Mouse (Mus musculus) kidney, embryonic 14.5 days (tissue): Measurements from ENCODE around the gene Arl14. TPM values are rescaled to one million over a fixed set of nuclear protein-coding genes. Genes with fewer than 3 reads are reported as not detected.

Source experiments
- polyA plus RNA-seq: library from polyadenylated mRNA; unstranded; fragments of >200 nt; fragmentation: Nextera tagmentation; extraction: Ambion mirVana; gene quantifications from 2 replicates; pipeline ENCODE4 v1.2.1, GENCODE M21; 2014

Arl14 gene
- polyA plus RNA-seq, 1 experiment from 2014 or later, result not detected

Other genes with a start within 250 kb of the Arl14 start
- 11.3 and 22.1 TPM in 2 replicates for gene Ift80, start 217.8 kb upstream of the Arl14 start, polyA plus RNA-seq
- gene Smc4, start 217.7 kb upstream of the Arl14 start, polyA plus RNA-seq, result 189 and 208 TPM in 2 replicates
- gene Trim59, start 177.7 kb upstream of the Arl14 start, polyA plus RNA-seq, result 112 and 164 TPM in 2 replicates
- gene Kpna4, start 95.3 kb upstream of the Arl14 start, polyA plus RNA-seq, result 27.6 and 41.6 TPM in 2 replicates
- gene Ppm1l, start 94.4 kb downstream of the Arl14 start, polyA plus RNA-seq, result 4.8 and 6.7 TPM in 2 replicates